Mouse (Mus musculus): Measurements from ENCODE around the gene Mmp19.

Mmp19 gene

GRCm38 (mm10) chr10:128790398-128791124, at the start of gene Mmp19:
Gene Mmp19, plus strand, starts transcription at chr10:128790910.
- DNase-seq (ENCODE audit: low spot score in 2 of 2) = no peak

- DNase-seq (ENCODE audit: low spot score in 2 of 2) = no peak
Observed at GRCm38 (mm10) chr10:128742616-128743015, 48.1 kb upstream of the Mmp19 start.

- DNase-seq (ENCODE audit: low spot score in 2 of 2) = no peak
Observed at GRCm38 (mm10) chr10:128743235-128743634, 47.5 kb upstream of the Mmp19 start.

- DNase-seq (ENCODE audit: low spot score in 2 of 2) = peak; percentile 42 to 76
Observed at GRCm38 (mm10) chr10:128743791-128744191, 46.9 kb upstream of the Mmp19 start.

GRCm38 (mm10) chr10:128744211-128744610, 46.5 kb upstream of the Mmp19 start:
- no peak for DNase-seq (ENCODE audit: low spot score in 2 of 2)

GRCm38 (mm10) chr10:128744680-128745601, 45.8 kb upstream of the Mmp19 start, which contains the start of gene Dgka:
Gene Dgka, minus strand, starts transcription at chr10:128744855.
- peak; percentile 49 to 70 for DNase-seq (ENCODE audit: low spot score in 2 of 2)

GRCm38 (mm10) chr10:128745946-128746613, 44.6 kb upstream of the Mmp19 start:
- DNase-seq (ENCODE audit: low spot score in 2 of 2) = peak; percentile 59 to 73

GRCm38 (mm10) chr10:128746972-128747645, 43.6 kb upstream of the Mmp19 start:
- DNase-seq (ENCODE audit: low spot score in 2 of 2) = no peak

- DNase-seq (ENCODE audit: low spot score in 2 of 2) = peak; percentile 81 to 88
Observed at GRCm38 (mm10) chr10:128747646-128748251, 43.0 kb upstream of the Mmp19 start, which contains the start of gene Pym1. Gene Pym1, plus strand, starts transcription at chr10:128747889.

GRCm38 (mm10) chr10:128748252-128748864, 42.4 kb upstream of the Mmp19 start:
- DNase-seq (ENCODE audit: low spot score in 2 of 2) = peak; percentile 72 to 86

- no peak for DNase-seq (ENCODE audit: low spot score in 2 of 2)
Observed at GRCm38 (mm10) chr10:128772895-128773294, 17.8 kb upstream of the Mmp19 start.

GRCm38 (mm10) chr10:128773685-128774084, 17.0 kb upstream of the Mmp19 start:
- no peak for DNase-seq (ENCODE audit: low spot score in 2 of 2)

- no peak for DNase-seq (ENCODE audit: low spot score in 2 of 2)
Observed at GRCm38 (mm10) chr10:128778441-128778840, 12.3 kb upstream of the Mmp19 start.

GRCm38 (mm10) chr10:128779011-128779795, 11.5 kb upstream of the Mmp19 start:
- peak in 1 of 2 experiments; percentile 40 for DNase-seq (ENCODE audit: low spot score in 2 of 2)

GRCm38 (mm10) chr10:128780200-128780599, 10.5 kb upstream of the Mmp19 start:
- DNase-seq (ENCODE audit: low spot score in 2 of 2) = no peak

GRCm38 (mm10) chr10:128792041-128792440, 1.3 kb downstream of the Mmp19 start:
- no peak for DNase-seq (ENCODE audit: low spot score in 2 of 2)

GRCm38 (mm10) chr10:128793258-128793657, 2.5 kb downstream of the Mmp19 start:
- no peak for DNase-seq (ENCODE audit: low spot score in 2 of 2)

GRCm38 (mm10) chr10:128794391-128794790, 3.7 kb downstream of the Mmp19 start:
- DNase-seq (ENCODE audit: low spot score in 2 of 2) = no peak

GRCm38 (mm10) chr10:128795581-128795980, 4.9 kb downstream of the Mmp19 start:
- DNase-seq (ENCODE audit: low spot score in 2 of 2) = no peak

GRCm38 (mm10) chr10:128798676-128799075, 8.0 kb downstream of the Mmp19 start:
- no peak for DNase-seq (ENCODE audit: low spot score in 2 of 2)

Data from spleen, postnatal 4 days (tissue).